Mouse (Mus musculus) stomach, postnatal 0 days (tissue): Measurements from ENCODE around the gene Castor1. TPM values are rescaled to one million over a fixed set of nuclear protein-coding genes. Genes with fewer than 3 reads are reported as not detected.

ENCODE experiments used
- ATAC-seq: fragments of 200-750 bp; cut with Nextera tagmentation; 2 replicates; pipeline ENCODE4 v1.8.0; 2017; ENCODE audit not compliant: low FRiP score, low TSS enrichment
- DNase-seq: peaks from one replicate; pipeline ENCODE4 v3.0.0-alpha.2; 2016; ENCODE audit warnings: low spot score
- H3K27ac ChIP-seq: fragments of 300-500 bp; sonication (generic); replicated peaks from 2 replicates; pipeline ENCODE4 v1.5.1; 2014; ENCODE audit warnings: mild to moderate bottlenecking, control low read depth
- H3K27me3 ChIP-seq: fragments of 300-500 bp; sonication (generic); 2 replicates; pipeline ENCODE4 v1.6.1; 2014; ENCODE audit warnings: low read length; ENCODE audit not compliant: control insufficient read depth, insufficient read depth
- H3K36me3 ChIP-seq: fragments of 300-500 bp; sonication (generic); 2 replicates; pipeline ENCODE4 v1.6.1; 2014; ENCODE audit warnings: low read length, mixed read lengths; ENCODE audit not compliant: control insufficient read depth, insufficient read depth
- H3K4me1 ChIP-seq: fragments of 300-500 bp; sonication (generic); replicated peaks from 2 replicates; pipeline ENCODE4 v1.6.1; 2014; ENCODE audit warnings: antibody characterized with exemption; ENCODE audit not compliant: control insufficient read depth, insufficient read depth
- H3K4me2 ChIP-seq: fragments of 300-500 bp; sonication (generic); replicated peaks from 2 replicates; pipeline ENCODE4 v1.6.1; 2014; ENCODE audit warnings: low read depth, mild to moderate bottlenecking, control low read depth, moderate library complexity
- H3K4me3 ChIP-seq: fragments of 300-500 bp; sonication (generic); 2 replicates; pipeline ENCODE4 v1.5.1; 2014; ENCODE audit warnings: low read depth, low read length, control low read depth
- H3K9ac ChIP-seq: fragments of 300-500 bp; sonication (generic); 2 replicates; pipeline ENCODE4 v1.6.1; 2014; ENCODE audit warnings: mild to moderate bottlenecking, low read length, control low read depth, mixed read lengths
- H3K9me3 ChIP-seq: fragments of 300-500 bp; sonication (generic); 2 replicates; pipeline ENCODE4 v1.6.1; 2016; ENCODE audit warnings: low read length; ENCODE audit not compliant: control insufficient read depth
- CTCF ChIP-seq: IDR thresholded peaks from 2 replicates; pipeline ENCODE4 v1.5.1; 2016; ENCODE audit warnings: antibody characterized with exemption, low read depth, mild to moderate bottlenecking, moderate library complexity
- EP300 ChIP-seq: optimal IDR thresholded peaks from 2 replicates; pipeline ENCODE3; 2016; ENCODE audit warnings: antibody characterized with exemption
- WGBS: fragments of 180-500 bp; shearing (Covaris S2); extraction: QIAGEN DNeasy Blood & Tissue Kit; methylation state at CpG from one replicate; pipeline ENCODE4 v1.1.7; 2014; 5-methylcytosine and 5-hydroxymethylcytosine counted together
- polyA plus RNA-seq: library from polyadenylated mRNA; unstranded; fragments of >200 nt; fragmentation: Nextera tagmentation; extraction: Ambion mirVana; gene quantifications from 2 replicates; pipeline ENCODE4 v1.2.1, GENCODE M21; 2015

Gene Castor1
- polyA plus RNA-seq, 1 experiment from 2014 or later = 9.6 TPM

DNA sequence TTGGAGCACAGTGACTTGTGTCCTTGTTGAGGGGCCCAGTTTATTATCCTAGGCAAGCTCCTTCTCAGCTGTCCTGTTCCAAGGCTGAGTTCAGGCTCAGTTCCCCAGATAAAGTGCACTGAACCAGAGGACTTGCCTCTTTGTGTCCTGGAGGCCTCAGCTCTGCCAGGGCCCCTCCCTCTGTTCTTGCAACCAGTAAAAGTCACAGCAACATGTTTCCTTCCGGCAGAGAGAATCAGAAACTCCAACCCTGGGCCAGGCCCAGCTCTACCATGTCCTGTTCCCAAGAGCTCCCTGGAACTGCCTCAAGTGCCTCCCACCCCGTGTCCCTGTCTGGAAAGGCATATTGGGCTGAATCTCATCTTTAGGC lies 14.3 kb upstream of the Castor1 start:
- peak; percentile 54; the same call in 1 of the 2 replicates for ATAC-seq
- DNase-seq = peak; percentile 58
- TF ChIP-seq CTCF (no peak), EP300 (no peak)
- H3K36me3 ChIP-seq = peaks cover 21% of the 10 kb centered on the region; the same call in 1 of the 2 replicates
- no peak overlapping the region for H3K9ac ChIP-seq
- H3K4me3 ChIP-seq = no peak overlapping the region
- no peak overlapping the region for H3K4me2 ChIP-seq
- 6% methylated on average over 2 of the region's 2 CpGs for WGBS
- H3K27me3 ChIP-seq = no peaks in the 10 kb centered on the region
- no peaks in the 10 kb centered on the region for H3K9me3 ChIP-seq
- H3K4me1 ChIP-seq = no peaks in the 10 kb centered on the region; the same call in 1 of the 2 replicates
- H3K27ac ChIP-seq = peak overlapping the region; percentile 31; the same call in 1 of the 2 replicates

DNA sequence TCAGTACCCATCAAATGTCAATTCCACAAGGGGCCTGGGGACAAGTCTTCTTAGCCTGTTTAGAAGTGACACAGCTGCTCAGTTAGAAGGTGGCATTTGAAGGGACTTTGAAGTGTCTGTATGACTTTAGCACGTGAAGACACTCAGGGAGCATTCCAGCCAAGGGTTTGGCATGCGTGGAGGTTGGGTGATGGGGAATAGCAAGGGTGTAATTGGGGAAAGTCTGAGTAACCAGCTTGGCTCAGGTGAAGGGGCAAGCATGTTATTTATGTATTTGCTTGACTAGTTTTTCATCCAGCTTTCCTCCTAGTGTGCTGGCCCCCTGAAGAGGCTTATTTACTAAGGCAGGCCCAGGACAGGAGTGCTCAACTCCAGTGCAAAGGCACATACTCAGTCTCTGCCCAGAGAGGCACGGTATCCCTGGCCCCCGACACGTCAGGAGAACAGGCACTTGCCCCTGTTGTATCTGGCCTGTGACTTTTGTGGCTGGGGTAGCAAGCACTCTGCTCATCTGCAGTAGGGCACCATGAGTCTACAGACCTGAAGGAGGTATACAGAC lies 12.8 kb upstream of the Castor1 start:
- DNase-seq = no peak
- no peak overlapping the region for H3K27ac ChIP-seq
- WGBS = 78% methylated on average over 5 of the region's 5 CpGs

GRCm38 (mm10) chr11:4205951-4206350 lies 12.1 kb upstream of the Castor1 start:
- H3K4me2 ChIP-seq = no peak overlapping the region
- no peaks in the 10 kb centered on the region for H3K9me3 ChIP-seq
- H3K4me1 ChIP-seq = no peaks in the 10 kb centered on the region; the same call in 1 of the 2 replicates
- H3K27ac ChIP-seq = no peak overlapping the region
- DNase-seq (no peak), ATAC-seq (no peak)
- 66% methylated on average over 7 of the region's 7 CpGs for WGBS
- H3K9ac ChIP-seq = no peak overlapping the region
- H3K36me3 ChIP-seq = peaks cover 27% of the 10 kb centered on the region; the same call in 1 of the 2 replicates
- no peaks in the 10 kb centered on the region for H3K27me3 ChIP-seq
- TF ChIP-seq CTCF = no peak
- TF ChIP-seq EP300 = no peak
- H3K4me3 ChIP-seq = no peak overlapping the region

More for the DNA sequence above, 12.8 kb upstream of the Castor1 start:
- H3K36me3 ChIP-seq = peaks cover 27% of the 10 kb centered on the region; the same call in 1 of the 2 replicates
- TF ChIP-seq EP300 (no peak), CTCF (no peak)
- H3K9me3 ChIP-seq = no peaks in the 10 kb centered on the region
- H3K9ac ChIP-seq = no peak overlapping the region
- no peaks in the 10 kb centered on the region for H3K27me3 ChIP-seq
- ATAC-seq = no peak
- no peaks in the 10 kb centered on the region; the same call in 1 of the 2 replicates for H3K4me1 ChIP-seq
- no peak overlapping the region for H3K4me2 ChIP-seq
- no peak overlapping the region for H3K4me3 ChIP-seq

DNA sequence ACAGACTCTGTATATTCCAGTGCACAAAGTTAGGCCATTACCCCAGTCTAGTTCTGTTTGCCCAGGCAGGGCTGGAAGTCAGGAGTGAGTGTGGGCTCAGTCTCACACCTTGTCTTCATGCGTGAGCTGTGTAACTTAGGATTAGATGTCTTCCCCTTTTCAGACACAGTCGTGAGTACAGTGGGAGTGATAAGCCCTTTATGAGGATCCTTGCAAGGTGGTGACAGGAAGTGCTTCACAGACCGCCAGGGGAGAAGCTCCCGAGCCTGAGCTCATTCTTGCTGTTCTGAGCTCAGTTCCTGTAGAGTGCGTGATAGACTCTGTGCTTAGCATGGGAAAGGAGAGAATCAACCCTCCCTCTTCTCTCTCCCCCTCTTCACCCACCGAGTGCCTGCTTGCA lies 11.5 kb upstream of the Castor1 start:
- WGBS = 61% methylated on average over 6 of the region's 6 CpGs
- peaks cover 27% of the 10 kb centered on the region; the same call in 1 of the 2 replicates for H3K36me3 ChIP-seq

DNA sequence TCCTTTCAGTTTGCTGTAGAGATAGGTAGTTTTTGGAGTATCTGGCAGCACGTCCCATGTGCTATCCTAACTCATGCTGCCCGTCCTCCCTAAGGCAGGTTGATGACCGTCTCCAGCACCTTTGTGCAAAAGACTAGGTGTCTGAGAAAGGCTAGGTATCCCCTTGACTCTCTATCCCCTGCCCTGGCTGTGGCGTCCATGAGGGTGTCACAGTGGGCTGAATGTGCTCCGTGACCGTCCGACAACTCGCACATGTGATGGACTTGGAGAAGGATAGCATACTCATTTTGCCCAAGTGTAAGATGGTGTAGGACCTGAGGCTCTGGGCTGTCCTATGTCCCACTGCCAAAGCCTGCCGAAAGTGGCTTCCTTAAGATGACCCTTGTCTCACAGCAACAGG lies 10.4 kb upstream of the Castor1 start:
- WGBS = 95% methylated on average over 9 of the region's 9 CpGs
- H3K9me3 ChIP-seq = no peaks in the 10 kb centered on the region
- H3K27ac ChIP-seq = no peak overlapping the region
- H3K4me3 ChIP-seq = no peak overlapping the region
- ATAC-seq = no peak
- no peak overlapping the region for H3K4me2 ChIP-seq
- TF ChIP-seq CTCF = no peak
- no peak for TF ChIP-seq EP300
- no peak overlapping the region for H3K9ac ChIP-seq
- H3K36me3 ChIP-seq = peaks cover 30% of the 10 kb centered on the region
- H3K4me1 ChIP-seq = no peaks in the 10 kb centered on the region
- H3K27me3 ChIP-seq = no peaks in the 10 kb centered on the region
- DNase-seq = no peak

More for the DNA sequence above, 11.5 kb upstream of the Castor1 start:
- H3K4me2 ChIP-seq = no peak overlapping the region
- H3K9ac ChIP-seq = no peak overlapping the region
- H3K27ac ChIP-seq = no peak overlapping the region
- H3K4me1 ChIP-seq = no peaks in the 10 kb centered on the region; the same call in 1 of the 2 replicates
- no peaks in the 10 kb centered on the region for H3K9me3 ChIP-seq
- no peak for TF ChIP-seq CTCF
- TF ChIP-seq EP300 = no peak
- ATAC-seq (no peak), DNase-seq (no peak)
- no peak overlapping the region for H3K4me3 ChIP-seq
- H3K27me3 ChIP-seq = no peaks in the 10 kb centered on the region

GRCm38 (mm10) chr11:4209556-4209955 lies 8.5 kb upstream of the Castor1 start:
- no peak for DNase-seq

More at GRCm38 (mm10) chr11:4209556-4209955, 8.5 kb upstream of the Castor1 start:
- H3K9me3 ChIP-seq = no peaks in the 10 kb centered on the region
- TF ChIP-seq EP300 = no peak
- TF ChIP-seq CTCF = peak; percentile 77
- H3K4me3 ChIP-seq = no peak overlapping the region
- no peak overlapping the region for H3K9ac ChIP-seq
- H3K36me3 ChIP-seq = peaks cover 41% of the 10 kb centered on the region
- 77% methylated on average over 5 of the region's 5 CpGs for WGBS
- no peaks in the 10 kb centered on the region for H3K27me3 ChIP-seq
- no peak overlapping the region for H3K27ac ChIP-seq
- no peak overlapping the region for H3K4me2 ChIP-seq
- peak; percentile 41; the same call in 1 of the 2 replicates for ATAC-seq
- no peaks in the 10 kb centered on the region for H3K4me1 ChIP-seq
